20 mouse cellular contexts compared by ENCODE assay signal in genomic region chr2:59839755-59840154, GRCm38 (mm10). TPM values are rescaled to one million over a fixed set of nuclear protein-coding genes. Genes with fewer than 3 reads are reported as not detected.
DNase-seq lines count a peak whose midpoint lies in the region; ATAC-seq lines count a peak whose summit lies in the region.
"Had no signal": no experiment of that assay in that cellular context is flagged by ENCODE, and none has a peak within 500 bp of the region (broad histone marks: within the 10 kb centered on the region; RNA-seq: fewer than 3 reads in every experiment).

No protein-coding gene starts in this region.

- peaks cover 6% of the 10 kb centered on the region; the same call in 1 of the 2 replicates for H3K4me1 ChIP-seq in forebrain, embryonic 13.5 days
- no peaks in the 10 kb centered on the region for H3K4me1 ChIP-seq in forebrain, embryonic 11.5 days (replicated peaks; ENCODE audit: control insufficient read depth, insufficient read depth, low read length)
- peaks cover 17% of the 10 kb centered on the region for H3K4me1 ChIP-seq in midbrain, embryonic 13.5 days (replicated peaks)
- peaks cover 25% of the 10 kb centered on the region for H3K4me1 ChIP-seq in midbrain, embryonic 10.5 days
- peaks cover 12% of the 10 kb centered on the region for H3K4me1 ChIP-seq in hindbrain, embryonic 16.5 days (ENCODE audit: control insufficient read depth, insufficient read depth, low read depth, low read length)

- no peak for DNase-seq in forebrain, embryonic 11.5 days (ENCODE audit: low spot score)
- DNase-seq in midbrain, embryonic 10.5 days (ENCODE audit: low spot score), result no peak
- DNase-seq in urinary bladder, postnatal 36 days (ENCODE audit: low spot score in 2 of 2), result no peak
- DNase-seq in cerebellum, adult 8-10 months, result no peak
- DNase-seq: adrenal gland, postnatal 14 days; cerebellum, adult 9-10 months; gastrocnemius, postnatal 36 days; kidney, adult 2 months; kidney, postnatal 10 days; spleen, adult 18-20 months; thymus, postnatal 25 days had no signal

- no peak overlapping the region for H3K9ac ChIP-seq in forebrain, embryonic 13.5 days
- no peak overlapping the region for H3K9ac ChIP-seq in forebrain, embryonic 11.5 days (ENCODE audit: low read length)
- no peak overlapping the region for H3K9ac ChIP-seq in midbrain, embryonic 13.5 days (replicated peaks)
- no peak overlapping the region for H3K9ac ChIP-seq in hindbrain, embryonic 16.5 days (ENCODE audit: low read depth, low read length)
- H3K9ac ChIP-seq: embryonic facial prominence, embryonic 12.5 days; liver, embryonic 15.5 days had no signal

- peak overlapping the region; percentile 48 for H3K27ac ChIP-seq in forebrain, embryonic 13.5 days
- H3K27ac ChIP-seq in forebrain, embryonic 11.5 days (ENCODE audit: low read depth, low read length), result no peak overlapping the region
- H3K27ac ChIP-seq in midbrain, embryonic 13.5 days, result peak overlapping the region; percentile 70
- H3K27ac ChIP-seq in midbrain, embryonic 10.5 days (replicated peaks), result no peak overlapping the region
- peak overlapping the region; percentile 61; the same call in 1 of the 2 replicates for H3K27ac ChIP-seq in hindbrain, embryonic 16.5 days (ENCODE audit: low read depth, low read length)
- H3K27ac ChIP-seq: embryonic facial prominence, embryonic 12.5 days; heart, embryonic 10.5 days; liver, embryonic 15.5 days had no signal

- H3K4me3 ChIP-seq in forebrain, embryonic 13.5 days, result no peak overlapping the region
- H3K4me3 ChIP-seq in forebrain, embryonic 11.5 days (ENCODE audit: low read depth, low read length), result no peak overlapping the region
- H3K4me3 ChIP-seq in midbrain, embryonic 13.5 days (replicated peaks), result no peak overlapping the region
- no peak overlapping the region for H3K4me3 ChIP-seq in midbrain, embryonic 10.5 days
- no peak overlapping the region for H3K4me3 ChIP-seq in hindbrain, embryonic 16.5 days (ENCODE audit: low read length)
- H3K4me3 ChIP-seq: embryonic facial prominence, embryonic 12.5 days; heart, embryonic 10.5 days; liver, embryonic 15.5 days had no signal

- no peak overlapping the region for H3K4me2 ChIP-seq in forebrain, embryonic 13.5 days
- no peak overlapping the region for H3K4me2 ChIP-seq in forebrain, embryonic 11.5 days (ENCODE audit: low read depth, low read length, severe bottlenecking)
- H3K4me2 ChIP-seq in midbrain, embryonic 13.5 days (replicated peaks), result no peak overlapping the region
- no peak overlapping the region for H3K4me2 ChIP-seq in hindbrain, embryonic 16.5 days (ENCODE audit: low read length)
- H3K4me2 ChIP-seq: embryonic facial prominence, embryonic 12.5 days; liver, embryonic 15.5 days had no signal

- no peak for ATAC-seq in forebrain, embryonic 13.5 days
- ATAC-seq in forebrain, embryonic 11.5 days (replicated peaks; ENCODE audit: low FRiP score), result no peak; the same call in 1 of the 2 replicates
- peak; percentile 63; the same call in 1 of the 2 replicates for ATAC-seq in midbrain, embryonic 13.5 days
- ATAC-seq in hindbrain, embryonic 16.5 days, result no peak
- ATAC-seq: activated CD4-positive, CD25-positive, alpha-beta regulatory T cell, adult 4 months; inflammation-experienced regulatory T-cells, adult 6 months had no signal

- H3K9me3 ChIP-seq in forebrain, embryonic 13.5 days (replicated peaks), result no peaks in the 10 kb centered on the region
- H3K9me3 ChIP-seq in forebrain, embryonic 11.5 days (ENCODE audit: control insufficient read depth, low read length), result no peaks in the 10 kb centered on the region
- H3K9me3 ChIP-seq in midbrain, embryonic 13.5 days, result no peaks in the 10 kb centered on the region
- H3K9me3 ChIP-seq in midbrain, embryonic 10.5 days (replicated peaks), result no peaks in the 10 kb centered on the region
- no peaks in the 10 kb centered on the region for H3K9me3 ChIP-seq in hindbrain, embryonic 16.5 days (ENCODE audit: control insufficient read depth, low read length)
- H3K9me3 ChIP-seq: embryonic facial prominence, embryonic 12.5 days; G1E; heart, embryonic 10.5 days; liver, embryonic 15.5 days had no signal

- no peaks in the 10 kb centered on the region for H3K27me3 ChIP-seq in forebrain, embryonic 13.5 days
- H3K27me3 ChIP-seq in forebrain, embryonic 11.5 days (ENCODE audit: control insufficient read depth, insufficient read depth, low read length), result no peaks in the 10 kb centered on the region
- no peaks in the 10 kb centered on the region for H3K27me3 ChIP-seq in midbrain, embryonic 13.5 days
- no peaks in the 10 kb centered on the region for H3K27me3 ChIP-seq in midbrain, embryonic 10.5 days (ENCODE audit: low read depth, poor library complexity, severe bottlenecking)
- no peaks in the 10 kb centered on the region for H3K27me3 ChIP-seq in hindbrain, embryonic 16.5 days (replicated peaks; ENCODE audit: control insufficient read depth, insufficient read depth, low read length)
- H3K27me3 ChIP-seq: embryonic facial prominence, embryonic 12.5 days; liver, embryonic 15.5 days had no signal

- peaks cover 46% of the 10 kb centered on the region for H3K36me3 ChIP-seq in forebrain, embryonic 13.5 days (ENCODE audit: poor library complexity, severe bottlenecking)
- H3K36me3 ChIP-seq in forebrain, embryonic 11.5 days (ENCODE audit: control insufficient read depth, insufficient read depth, low read length), result peaks cover 3% of the 10 kb centered on the region
- no peaks in the 10 kb centered on the region for H3K36me3 ChIP-seq in midbrain, embryonic 13.5 days
- peaks cover 33% of the 10 kb centered on the region for H3K36me3 ChIP-seq in midbrain, embryonic 10.5 days
- 0 out of 2 replicates have a peak, but pooled peaks cover 2% of the 10 kb centered on the region for H3K36me3 ChIP-seq in hindbrain, embryonic 16.5 days (ENCODE audit: control insufficient read depth, insufficient read depth, low read length)
- H3K36me3 ChIP-seq: G1E had no signal

- WGBS in forebrain, embryonic 13.5 days, result 67% methylated on average over 2 of the region's 2 CpGs
- 74% methylated on average over 2 of the region's 2 CpGs for WGBS in forebrain, embryonic 11.5 days
- 76% methylated on average over 2 of the region's 2 CpGs for WGBS in midbrain, embryonic 13.5 days
- WGBS in midbrain, embryonic 10.5 days, result 84% methylated on average over 2 of the region's 2 CpGs
- 73% methylated on average over 2 of the region's 2 CpGs for WGBS in hindbrain, embryonic 16.5 days

RNA-seq across cellular contexts. Expression of gene Wdsub1, which starts 42.6 kb away (rescaled TPM):
- 12.3 and 13.7 TPM in 2 replicates for polyA plus RNA-seq in forebrain, embryonic 13.5 days (2015; fragmentation: Nextera tagmentation; extraction: Ambion mirVana)
- polyA plus RNA-seq in forebrain, embryonic 11.5 days (2014; fragmentation: Nextera tagmentation; extraction: Ambion mirVana), result 16.6 and 19.9 TPM in 2 replicates
- polyA plus RNA-seq in midbrain, embryonic 13.5 days (2015; fragmentation: Nextera tagmentation; extraction: Ambion mirVana), result 12.2 and 15.4 TPM in 2 replicates
- polyA plus RNA-seq in midbrain, embryonic 10.5 days (2016; fragmentation: Nextera tagmentation; extraction: Ambion mirVana), result 18.6 and 25.3 TPM in 2 replicates
- polyA plus RNA-seq in hindbrain, embryonic 16.5 days (2015; fragmentation: Nextera tagmentation; extraction: Ambion mirVana), result 18.9 and 20.4 TPM in 2 replicates

Comparison
In these comparisons a context has a peak if more than half of its experiments do, and no peak if none do; other contexts are left out.
1. H3K27ac ChIP-seq: peak in forebrain, embryonic 13.5 days (single experiment), midbrain, embryonic 13.5 days (single experiment) and hindbrain, embryonic 16.5 days (single experiment); none in forebrain, embryonic 11.5 days (single experiment) and midbrain, embryonic 10.5 days (single experiment).